Mouse (Mus musculus) erythroblast, embryonic 14.5 days (primary cell): ENCODE measurements around the gene Plcd1.

Experiments
- GATA1 ChIP-seq: IDR thresholded peaks from 2 replicates; pipeline ENCODE4 v1.6.1; 2012; ENCODE audit warnings: low read length, inconsistent platforms, mixed read lengths
- TAL1 ChIP-seq: IDR thresholded peaks from 3 replicates; pipeline ENCODE4 v1.6.1; 2012; ENCODE audit warnings: low read length, inconsistent platforms, mixed read lengths

- TF ChIP-seq TAL1 (no peak), GATA1 (no peak)
These were observed 20.0 kb downstream of the Plcd1 start for GRCm38 (mm10) chr9:119073184-119073895.
